Mouse (Mus musculus): ENCODE measurements at regions not wholly inside any gene's neighbourhood (a gene's known extent, or its start where the extent isn't known, plus 50 kb on each side); places are given as distances from the start of the nearest gene placed in this dataset.

DNA sequence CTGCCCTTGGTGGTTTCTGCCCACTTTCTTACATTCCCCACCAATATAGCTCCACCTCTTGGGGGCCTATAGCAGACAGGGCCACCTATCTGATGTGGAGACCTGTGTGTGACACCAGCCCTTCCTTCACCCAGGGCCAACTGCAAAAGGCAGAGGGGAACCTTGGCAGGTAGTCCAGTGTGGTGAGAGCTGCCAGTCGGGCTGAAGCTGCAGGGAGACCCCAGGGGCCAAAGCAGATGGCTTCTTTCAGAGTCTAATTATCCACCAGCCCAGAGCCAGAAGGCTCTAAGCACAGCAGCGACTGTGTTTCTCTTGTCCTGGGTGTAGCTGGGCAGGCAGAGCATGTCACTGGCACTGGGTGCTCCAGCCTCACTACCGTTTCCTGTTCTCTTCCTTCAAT is 104.5 kb downstream of the Chst1 start:
- in situ Hi-C loops (cut with MboI; ENCODE audit: low sequenced_read_pairs), result no loop called here

DNA sequence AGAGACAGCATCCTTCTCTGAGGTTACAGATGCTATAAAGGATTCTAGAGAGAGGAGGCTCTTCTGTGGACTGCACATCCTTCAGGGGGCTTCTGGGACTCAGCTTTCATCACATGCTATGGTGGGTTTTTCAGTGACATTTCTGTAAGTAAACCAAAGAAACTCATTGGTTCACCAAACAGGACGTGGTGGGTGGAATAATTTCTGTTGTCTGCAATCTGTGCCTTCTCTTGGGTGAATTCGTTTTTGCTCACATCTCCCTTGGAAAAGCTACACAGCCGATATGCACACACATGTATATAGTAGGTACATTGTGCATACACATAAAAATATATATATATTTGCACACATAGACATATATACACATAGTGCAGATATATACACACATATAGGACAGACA is 110.2 kb downstream of the Chst1 start:
- in situ Hi-C loops (cut with MboI; ENCODE audit: low sequenced_read_pairs), result no loop called here

DNA sequence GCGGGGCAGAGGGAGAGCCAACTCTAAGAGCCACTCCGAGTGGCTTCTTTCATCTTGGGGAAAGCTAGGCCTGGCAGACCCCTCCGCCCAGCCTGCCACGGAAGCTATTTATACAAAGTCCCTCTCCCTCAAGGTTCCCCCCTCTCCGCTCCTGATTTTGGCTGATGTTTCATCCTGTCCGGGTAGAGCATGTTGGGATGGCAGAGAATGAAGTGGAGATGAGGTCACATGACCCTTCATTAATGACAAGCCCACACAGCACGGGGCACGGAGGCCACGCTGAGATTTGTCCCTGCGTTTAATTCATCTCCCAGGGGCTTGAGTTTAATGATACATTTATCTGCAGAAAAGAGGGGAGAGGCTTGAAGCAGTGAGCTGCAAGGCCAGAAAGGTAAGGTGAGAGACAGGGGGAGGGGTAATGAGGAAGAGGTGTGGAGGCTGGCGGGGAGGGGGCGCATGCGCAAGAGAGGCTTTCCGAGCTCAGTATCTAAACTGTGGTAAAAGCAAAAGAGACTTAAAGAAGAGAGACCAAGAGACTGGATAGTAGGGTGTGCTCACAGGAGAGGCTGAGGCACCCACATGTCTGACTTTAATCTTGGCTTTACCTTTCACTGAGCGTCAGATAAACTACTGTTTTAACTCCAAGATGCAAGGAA is 111.7 kb downstream of the Chst1 start:
- in situ Hi-C loops (cut with MboI; ENCODE audit: low sequenced_read_pairs), result no loop called here

DNA sequence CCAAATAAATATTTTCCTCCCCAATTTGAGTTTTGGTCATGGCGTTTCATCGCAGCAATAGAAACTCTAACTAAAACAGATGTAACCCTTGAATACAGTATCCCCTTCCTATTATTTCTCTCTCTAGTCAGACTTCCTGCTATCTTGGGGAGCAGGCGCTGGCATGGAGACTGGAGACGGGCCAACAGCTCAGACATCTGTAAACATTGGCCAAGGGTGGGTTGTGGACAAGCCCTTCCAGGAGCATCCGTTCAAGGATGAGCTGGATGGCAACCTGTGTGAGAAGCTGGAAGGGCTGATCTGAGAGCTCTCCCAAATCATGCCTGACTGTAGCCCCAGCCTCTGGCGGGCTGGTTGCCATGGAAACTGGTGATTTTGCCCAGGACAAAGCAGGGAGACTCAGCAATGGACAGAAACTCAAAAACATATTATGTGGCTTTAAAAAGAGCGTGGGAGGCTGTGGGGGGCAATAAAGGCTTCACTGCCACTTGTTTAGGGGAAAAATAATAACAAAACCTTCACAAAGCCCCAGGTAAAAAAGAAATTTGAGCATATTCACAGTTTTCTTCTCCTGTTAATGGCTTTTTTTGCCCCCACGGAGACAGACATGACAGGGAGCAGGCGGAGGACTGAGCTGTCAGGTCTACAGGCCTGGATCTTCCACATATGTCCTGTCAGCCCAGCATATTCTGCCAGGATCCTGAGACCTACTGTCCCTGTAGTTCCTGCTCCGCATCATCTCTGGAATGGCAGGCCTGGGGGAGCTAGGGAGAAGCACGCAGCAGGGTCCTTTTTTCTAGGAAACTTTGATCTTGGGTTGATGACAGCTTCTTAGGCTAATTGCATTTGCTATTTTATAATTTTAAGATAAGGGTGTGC is 113.0 kb downstream of the Chst1 start:
- in situ Hi-C loops (cut with MboI; ENCODE audit: low sequenced_read_pairs), result no loop called here

DNA sequence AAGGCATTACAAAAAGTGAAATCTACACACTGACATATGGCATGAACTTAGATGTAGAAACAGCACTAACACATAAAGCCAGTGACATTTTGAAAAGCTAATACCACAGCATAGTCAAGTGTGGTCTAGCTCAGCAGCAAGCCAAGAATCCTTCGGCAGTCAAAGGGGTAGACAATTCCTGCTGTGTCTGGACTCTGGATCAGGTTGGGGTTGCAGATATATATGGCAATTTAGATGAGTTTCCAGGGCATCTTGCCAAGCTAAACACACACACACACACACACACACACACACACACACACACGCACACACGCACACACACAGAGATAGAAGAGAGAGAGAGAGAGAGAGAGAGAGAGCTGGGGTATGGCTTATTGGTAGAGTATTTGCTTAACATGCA is 118.2 kb downstream of the Chst1 start:
- in situ Hi-C loops (cut with MboI; ENCODE audit: low sequenced_read_pairs), result no loop called here

DNA sequence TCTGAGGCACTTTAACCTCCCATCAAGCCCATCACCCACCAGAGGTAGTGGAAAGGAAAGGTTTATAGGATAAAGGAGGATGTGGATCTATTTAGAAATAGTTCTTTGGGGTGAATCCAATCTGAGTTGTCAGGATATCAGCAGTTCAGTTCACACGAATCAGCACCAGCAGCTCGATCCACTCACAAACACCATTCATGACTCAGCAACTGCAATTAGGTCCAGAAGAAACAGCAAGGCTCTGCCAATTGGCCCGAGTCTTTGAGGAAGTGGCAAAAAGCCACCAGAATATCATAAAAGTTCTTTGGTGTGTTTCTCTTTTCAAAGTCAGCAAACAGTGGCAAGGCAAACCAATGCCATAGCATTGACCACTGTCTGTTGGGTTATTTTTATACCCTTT is 122.4 kb downstream of the Chst1 start:
- in situ Hi-C loops (cut with MboI; ENCODE audit: low sequenced_read_pairs), result no loop called here

DNA sequence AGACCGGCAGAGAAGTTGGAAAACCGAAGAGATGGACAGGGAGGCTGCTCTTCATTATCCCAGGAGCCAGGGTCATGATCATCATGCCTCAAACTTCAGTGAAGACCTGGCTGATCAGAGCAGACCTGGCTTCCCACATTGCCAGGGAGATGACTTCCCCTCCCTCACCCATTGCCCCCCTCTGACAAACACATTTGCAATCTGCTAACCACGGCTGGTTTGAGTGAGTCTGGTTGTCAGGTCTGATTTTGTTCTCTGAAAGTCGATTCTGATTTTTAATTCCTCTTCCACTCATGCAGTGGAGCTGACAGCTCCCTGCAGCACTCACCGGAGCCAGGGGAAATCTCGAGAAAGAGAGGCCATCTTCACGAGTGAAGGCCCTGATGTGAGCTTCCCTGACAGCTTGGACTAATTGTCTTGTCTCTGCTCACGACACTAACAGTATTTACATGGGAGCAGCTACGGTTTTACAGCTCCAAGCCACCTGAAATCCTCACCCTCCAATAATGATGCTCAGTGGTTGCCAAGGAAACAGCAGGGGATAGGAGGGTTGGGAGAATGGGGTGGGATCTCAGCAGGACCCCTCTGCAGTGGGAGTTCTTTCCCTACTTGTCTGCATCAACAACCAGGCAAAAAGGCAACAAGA is 124.2 kb downstream of the Chst1 start:
- in situ Hi-C loops (cut with MboI; ENCODE audit: low sequenced_read_pairs), result no loop called here

DNA sequence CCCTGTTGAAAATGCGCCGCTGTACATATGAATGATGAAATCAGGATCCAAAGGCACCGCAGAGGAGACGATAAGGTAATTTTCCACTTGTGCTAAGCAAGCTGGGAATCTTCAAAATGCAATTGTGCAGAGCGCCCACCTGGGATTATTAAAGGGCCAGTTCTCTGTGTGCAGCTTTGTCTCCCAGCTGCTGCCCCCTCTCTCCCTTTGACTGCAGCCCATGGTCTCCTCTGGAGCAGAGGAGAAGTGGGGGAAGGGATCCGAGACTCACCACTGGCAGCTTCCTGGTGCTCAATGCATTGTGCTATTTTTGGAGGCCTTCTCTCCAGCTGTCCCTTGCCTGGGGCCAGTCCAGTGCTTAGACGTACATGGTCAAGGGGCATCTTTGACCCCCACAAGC is 127.1 kb downstream of the Chst1 start:
- in situ Hi-C loops (cut with MboI; ENCODE audit: low sequenced_read_pairs), result no loop called here

DNA sequence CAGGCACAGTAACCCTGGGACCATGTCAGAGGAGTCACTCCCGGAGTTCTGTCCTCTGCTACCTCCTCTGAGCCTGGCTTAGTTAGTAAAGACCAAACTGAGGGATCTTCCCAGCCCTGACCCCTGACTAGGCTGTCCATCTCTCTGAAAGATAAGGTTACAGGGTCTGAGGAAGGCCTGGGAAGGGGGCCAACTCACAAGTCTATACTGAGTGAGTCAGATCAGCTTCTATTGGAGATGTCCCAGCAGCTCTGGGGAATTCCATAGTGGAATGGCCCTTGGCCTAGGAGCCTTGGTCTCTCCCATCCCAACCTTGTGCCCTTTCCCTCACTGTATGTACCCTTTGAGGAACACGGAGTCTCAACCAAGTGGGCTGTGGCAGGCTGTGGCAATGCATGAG is 127.7 kb downstream of the Chst1 start:
- in situ Hi-C loops (cut with MboI; ENCODE audit: low sequenced_read_pairs), result no loop called here

DNA sequence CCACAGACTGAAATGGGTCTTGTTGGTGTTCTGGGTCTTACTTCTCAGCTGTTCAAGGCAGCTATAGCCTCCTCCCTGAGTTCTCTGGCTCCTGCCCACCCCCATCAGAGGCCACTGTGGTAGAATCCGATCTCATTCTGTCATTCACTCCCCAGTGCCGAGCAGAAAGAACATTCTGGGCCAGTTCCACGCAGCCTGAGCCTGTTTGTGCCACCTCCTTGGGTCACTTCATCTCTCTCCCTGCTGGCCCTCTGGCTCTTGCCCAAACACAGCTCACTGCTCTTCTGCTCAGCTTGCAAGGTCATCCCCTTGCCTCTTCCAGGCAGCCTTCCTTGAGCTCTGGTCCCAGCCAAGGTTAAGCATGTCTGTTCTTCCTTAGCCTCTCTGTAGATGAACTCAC is 128.9 kb downstream of the Chst1 start:
- in situ Hi-C loops (cut with MboI; ENCODE audit: low sequenced_read_pairs), result no loop called here

DNA sequence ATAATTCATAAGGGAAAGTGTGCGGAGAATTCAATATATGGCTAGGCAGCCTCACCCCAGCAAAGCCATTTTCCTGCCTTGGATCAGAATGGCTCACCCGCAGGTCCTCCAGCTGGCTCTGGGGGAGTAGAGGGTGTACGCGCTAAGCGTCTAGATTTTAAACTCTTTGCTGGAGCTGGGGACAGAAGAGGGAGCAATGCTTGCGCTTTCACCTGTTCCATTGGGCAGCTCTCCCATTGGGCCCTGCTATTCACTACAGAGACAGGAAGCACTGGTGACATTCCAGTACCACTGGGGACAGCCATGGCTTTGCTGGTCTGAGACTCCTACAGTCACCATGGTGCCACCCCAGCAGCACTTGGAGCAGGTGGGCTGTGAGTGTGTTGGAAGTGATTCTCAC is 130.9 kb downstream of the Chst1 start:
- in situ Hi-C loops (cut with MboI; ENCODE audit: low sequenced_read_pairs), result no loop called here

DNA sequence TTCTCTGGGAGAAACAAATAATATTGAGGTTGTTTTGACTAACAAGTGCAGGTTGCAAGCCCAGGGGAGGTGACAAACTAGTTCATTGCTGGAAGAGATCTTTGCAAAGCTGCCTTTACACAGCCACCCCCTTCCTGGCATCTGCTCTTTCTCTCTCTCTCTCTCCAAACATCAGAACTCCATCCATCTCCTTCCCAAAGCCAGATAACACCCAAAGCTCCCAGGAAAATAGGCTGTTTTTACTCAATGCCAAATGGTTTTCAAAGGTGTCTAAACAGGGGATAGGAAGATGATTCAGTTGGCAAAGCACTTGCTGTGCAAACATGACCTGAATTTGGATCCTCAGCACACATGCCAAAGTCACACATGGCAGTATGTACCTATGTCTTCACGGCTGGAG is 133.9 kb downstream of the Chst1 start:
- in situ Hi-C loops (cut with MboI; ENCODE audit: low sequenced_read_pairs), result no loop called here

DNA sequence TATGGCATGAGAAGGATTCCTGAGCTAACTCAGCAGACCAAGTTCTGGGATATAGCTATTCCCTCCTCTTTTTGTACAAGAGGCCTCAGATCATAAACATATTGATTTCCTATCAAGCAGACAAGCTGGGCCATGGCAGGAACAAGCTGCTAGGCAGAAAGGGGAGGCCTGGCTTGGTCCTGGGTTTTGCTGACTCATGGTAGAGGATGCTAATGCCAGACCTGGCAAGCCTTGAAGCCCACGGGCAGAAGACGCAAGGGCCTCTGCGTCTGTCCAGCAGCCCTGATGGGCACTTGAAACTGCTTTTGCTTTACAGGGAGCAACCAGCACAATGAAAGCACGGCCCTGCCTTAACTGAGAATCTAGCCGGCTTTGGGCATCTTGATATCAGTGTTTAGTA is 136.3 kb downstream of the Chst1 start:
- in situ Hi-C loops (cut with MboI; ENCODE audit: low sequenced_read_pairs), result no loop called here

DNA sequence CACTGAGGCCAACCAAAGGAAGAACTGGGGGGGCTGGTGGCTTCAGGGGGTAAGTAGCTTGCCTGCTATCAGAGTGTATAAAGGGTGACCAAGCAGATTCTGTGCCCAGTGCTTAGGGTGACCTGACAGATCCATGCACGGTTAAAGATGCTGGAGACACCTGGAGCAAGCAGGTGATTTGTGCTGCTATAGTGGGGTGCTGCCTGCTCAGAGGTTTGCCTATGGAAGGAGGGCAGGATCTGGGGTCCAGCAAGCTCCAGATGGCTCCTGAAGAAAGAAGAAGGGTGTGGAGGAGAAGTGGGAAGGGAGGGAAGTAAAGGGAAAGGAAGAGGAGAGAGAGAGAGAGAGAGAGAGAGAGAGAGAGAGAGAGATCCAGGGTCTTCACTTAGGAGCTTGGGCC is 137.8 kb downstream of the Chst1 start:
- in situ Hi-C loops (cut with MboI; ENCODE audit: low sequenced_read_pairs), result no loop called here

DNA sequence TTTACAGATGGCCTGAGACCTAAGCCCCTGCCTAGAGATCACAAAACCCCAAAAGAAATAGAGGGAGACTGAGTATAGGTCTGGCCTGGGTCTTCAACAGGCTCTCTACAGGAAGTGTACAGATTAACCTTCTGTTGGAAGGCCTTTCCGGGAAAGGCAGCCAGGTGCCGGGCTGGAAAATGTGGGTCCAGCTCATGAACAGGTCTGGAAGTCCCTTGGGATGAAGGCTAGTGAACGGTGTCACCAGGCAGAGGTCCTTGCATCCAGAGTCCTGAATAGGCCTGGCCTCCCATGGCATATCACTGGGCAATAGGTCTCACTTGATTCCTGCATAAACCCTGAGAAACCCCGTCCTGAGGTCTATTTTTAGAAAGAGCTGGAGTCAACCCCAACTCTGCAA is 140.1 kb downstream of the Chst1 start:
- in situ Hi-C loops (cut with MboI; ENCODE audit: low sequenced_read_pairs), result no loop called here

DNA sequence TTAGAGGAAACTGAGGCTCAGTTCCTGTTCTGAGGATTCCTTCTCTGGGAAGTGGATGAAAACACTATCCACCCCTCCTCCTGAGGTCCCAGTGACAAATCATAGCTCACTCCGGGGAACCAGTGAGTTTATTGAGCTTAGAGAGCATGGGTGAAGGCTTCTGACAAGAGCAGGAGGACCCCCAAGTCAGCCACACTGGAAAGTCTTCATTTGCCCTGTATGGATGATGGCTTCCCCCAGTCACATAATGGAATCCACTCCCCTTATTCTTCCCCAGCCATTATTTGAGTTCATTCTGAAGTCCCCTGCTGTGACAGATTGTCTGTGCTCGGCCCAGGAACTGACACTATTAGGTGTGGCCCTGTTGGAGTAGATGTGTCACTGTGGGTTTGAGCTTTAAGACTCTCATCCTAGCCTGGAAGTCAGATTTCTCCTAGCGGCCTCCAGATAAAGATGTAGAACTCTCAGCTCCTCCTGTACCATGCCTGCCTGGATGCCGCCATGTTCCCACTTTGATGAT is 141.3 kb downstream of the Chst1 start:
- in situ Hi-C loops (cut with MboI; ENCODE audit: low sequenced_read_pairs), result no loop called here

DNA sequence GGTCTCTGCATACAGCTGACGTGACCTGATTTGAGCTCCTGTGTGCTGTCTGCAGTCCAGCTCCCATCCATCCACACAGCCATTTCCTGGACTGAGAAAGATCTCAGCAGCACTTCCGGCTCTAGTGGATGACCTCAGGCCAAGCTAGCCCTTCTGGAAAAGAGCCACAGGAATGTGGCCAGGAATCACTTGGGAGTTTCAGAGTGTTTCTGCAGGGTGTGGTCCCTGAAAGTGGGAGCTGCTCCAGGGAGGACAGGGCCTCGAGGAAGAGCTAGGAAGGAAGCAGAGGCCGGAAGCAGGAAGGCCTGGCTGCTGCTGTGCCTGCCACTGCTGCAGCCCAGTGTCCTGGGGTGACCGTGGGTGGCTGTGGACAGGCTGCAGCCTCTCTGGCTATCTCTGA is 142.5 kb downstream of the Chst1 start:
- in situ Hi-C loops (cut with MboI; ENCODE audit: low sequenced_read_pairs), result no loop called here

DNA sequence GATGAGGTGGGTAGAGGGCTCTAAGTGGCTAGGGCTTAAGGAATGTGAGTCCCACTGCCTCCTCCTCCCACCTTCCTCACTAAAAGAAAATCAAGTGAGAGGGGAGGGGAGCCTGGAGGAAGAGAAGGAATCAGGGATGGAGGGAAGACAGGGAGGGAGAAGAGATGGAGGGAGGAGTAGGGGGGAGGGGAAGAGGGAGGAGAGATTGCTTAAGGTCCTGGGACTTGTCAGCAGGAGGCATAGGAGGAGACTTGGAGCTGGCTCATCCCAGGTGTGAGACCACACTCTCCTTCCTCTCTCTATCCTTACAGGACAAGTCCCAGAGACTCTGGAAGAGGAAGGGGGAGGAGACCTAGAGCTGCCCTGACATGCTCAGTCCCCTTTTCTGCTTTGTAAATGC is 143.2 kb downstream of the Chst1 start:
- in situ Hi-C loops (cut with MboI; ENCODE audit: low sequenced_read_pairs), result no loop called here

DNA sequence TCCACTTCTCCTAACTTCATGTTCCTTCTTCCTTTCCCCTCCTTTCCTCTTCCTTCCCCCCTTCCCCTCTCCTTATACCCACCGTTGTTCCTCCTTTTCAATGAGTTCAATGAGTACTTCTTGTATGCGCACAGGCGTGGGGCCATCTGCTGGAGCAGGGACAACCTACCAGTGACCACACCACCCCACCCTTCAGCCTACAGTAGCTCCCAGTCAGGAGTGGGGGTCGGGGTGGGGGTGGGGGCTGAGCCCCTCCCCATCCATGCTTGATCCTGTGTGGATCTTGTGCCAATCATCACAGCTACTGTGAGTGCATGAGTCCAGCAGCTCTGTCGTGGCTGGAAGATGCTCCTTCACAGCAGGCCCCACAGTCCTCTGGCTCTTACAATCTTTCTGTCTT is 143.6 kb downstream of the Chst1 start:
- in situ Hi-C loops (cut with MboI; ENCODE audit: low sequenced_read_pairs), result no loop called here

DNA sequence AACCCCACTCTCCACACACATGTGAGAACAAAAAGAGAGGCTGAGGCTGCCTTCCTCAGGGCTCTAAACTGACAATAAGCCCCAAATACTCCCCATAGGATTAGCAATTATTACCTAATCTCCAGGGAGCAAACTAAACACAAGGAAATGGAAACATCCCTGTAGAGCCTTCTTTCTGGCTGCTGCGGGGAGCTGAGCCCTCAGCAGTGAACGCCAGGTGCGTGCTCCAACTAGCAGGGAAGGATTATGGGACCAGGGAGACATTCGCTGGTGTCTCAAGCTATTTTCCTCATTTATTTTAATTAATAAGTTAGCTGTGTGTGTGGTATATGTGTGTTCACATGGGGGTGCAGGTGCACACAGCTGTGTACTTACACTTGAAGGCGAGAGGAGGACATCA is 144.4 kb downstream of the Chst1 start:
- in situ Hi-C loops (cut with MboI; ENCODE audit: low sequenced_read_pairs), result no loop called here

DNA sequence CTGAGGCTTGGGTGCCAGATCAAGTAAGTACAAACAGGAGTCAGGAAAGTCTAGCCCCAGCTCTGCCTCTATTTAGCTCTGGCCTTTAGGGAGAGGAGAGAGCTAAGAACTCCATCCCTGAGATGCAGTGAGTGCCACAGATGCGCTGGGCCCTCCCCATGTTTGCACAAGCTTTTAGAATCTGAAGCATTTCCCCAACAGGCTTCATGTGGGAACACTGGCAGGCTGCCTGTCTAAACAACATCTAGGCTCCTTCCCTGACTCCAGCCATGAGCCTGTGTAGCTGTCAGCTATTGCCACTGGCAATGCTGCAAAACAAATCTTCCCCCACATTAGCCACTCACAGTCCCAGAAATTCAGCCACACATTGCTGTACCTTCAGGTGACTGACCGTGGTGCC is 147.9 kb downstream of the Chst1 start:
- in situ Hi-C loops (cut with MboI; ENCODE audit: low sequenced_read_pairs), result no loop called here

DNA sequence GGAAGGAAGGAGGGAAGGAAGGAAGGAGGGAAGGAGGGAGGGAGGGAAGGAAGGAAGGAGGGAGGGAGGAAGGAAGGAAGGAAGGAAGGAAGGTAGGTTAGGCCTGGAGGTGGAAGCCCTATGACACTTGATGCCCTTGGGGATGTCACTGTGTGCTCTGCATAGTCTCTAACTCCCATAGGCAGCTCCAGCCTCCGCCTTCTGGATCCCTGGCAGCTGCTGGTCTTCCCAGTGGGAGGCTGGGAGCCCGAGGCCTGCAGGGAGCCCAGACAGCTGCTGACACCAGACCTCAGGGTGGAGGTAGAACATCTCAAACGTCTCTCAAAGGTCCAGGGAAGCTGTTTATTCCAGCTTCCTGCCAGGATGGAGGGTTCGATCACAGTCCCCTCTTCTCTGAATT is 150.6 kb downstream of the Chst1 start:
- in situ Hi-C loops (cut with MboI; ENCODE audit: low sequenced_read_pairs), result no loop called here

Measured in CH12F3 (cell line).